Mouse (Mus musculus) heart, adult 2 months (tissue): ENCODE measurements at regions not wholly inside any gene's neighbourhood (a gene's known extent, or its start where the extent isn't known, plus 50 kb on each side); places are given as distances from the start of the nearest gene placed in this dataset.
"Not testable (repeated sequence)": the region's sequence is repeated elsewhere in the genome, so short reads cannot be mapped to it uniquely, and the experiment has no call there.

ENCODE experiments used
- DNase-seq, 2 experiments: peaks; one replicate each; pipeline ENCODE4 v3.0.0; 2021
- H3K27ac ChIP-seq: fragments of 200-600 bp; 2 replicates; pipeline ENCODE4 v1.8.1; 2022
- H3K27me3 ChIP-seq: fragments of 200-500 bp; 2 replicates; pipeline ENCODE4 v1.6.1; 2012; ENCODE audit warnings: mild to moderate bottlenecking, low read length, inconsistent platforms, mixed read lengths; ENCODE audit not compliant: control insufficient read depth, insufficient read depth
- H3K36me3 ChIP-seq: fragments of 200-500 bp; 2 replicates; pipeline ENCODE4 v1.6.1; 2012; ENCODE audit warnings: low read length, inconsistent platforms; ENCODE audit not compliant: control insufficient read depth, insufficient read depth
- H3K4me1 ChIP-seq: fragments of 200-500 bp; 2 replicates; pipeline ENCODE4 v1.6.1; 2011; ENCODE audit warnings: low read length; ENCODE audit not compliant: control insufficient read depth, insufficient read depth
- H3K4me3 ChIP-seq: fragments of 200-600 bp; 2 replicates; pipeline ENCODE4 v1.8.1; 2022
- H3K79me2 ChIP-seq: fragments of 200-500 bp; replicated peaks from 2 replicates; pipeline ENCODE4 v1.6.1; 2012; ENCODE audit warnings: mild to moderate bottlenecking, inconsistent platforms, low read length, moderate library complexity, mixed read lengths; ENCODE audit not compliant: control insufficient read depth, insufficient read depth
- H3K9ac ChIP-seq: fragments of 200-500 bp; 2 replicates; pipeline ENCODE4 v1.6.1; 2012; ENCODE audit warnings: low read depth, mild to moderate bottlenecking, control low read depth, inconsistent platforms, low read length, mixed read lengths
- CTCF ChIP-seq: fragments of 200-600 bp; IDR thresholded peaks from 2 replicates; pipeline ENCODE4 v1.8.1; 2022; ENCODE audit warnings: antibody characterized with exemption, mild to moderate bottlenecking, moderate library complexity
- POLR2A ChIP-seq: fragments of 200-500 bp; IDR thresholded peaks from 2 replicates; pipeline ENCODE4 v1.6.1; 2011; ENCODE audit warnings: mild to moderate bottlenecking, low read depth, low read length, control low read depth; ENCODE audit not compliant: insufficient read depth
- WGBS: fragments of 180-500 bp; shearing (Covaris S2); methylation state at CpG from one replicate; pipeline ENCODE4 v1.1.7; 2018; 5-methylcytosine and 5-hydroxymethylcytosine counted together
- intact Hi-C: fragments of 180-260 bp; cut with DNase I; formaldehyde crosslinking; loops from one replicate; pipeline ENCODE4 v1.15.1; 2025

DNA sequence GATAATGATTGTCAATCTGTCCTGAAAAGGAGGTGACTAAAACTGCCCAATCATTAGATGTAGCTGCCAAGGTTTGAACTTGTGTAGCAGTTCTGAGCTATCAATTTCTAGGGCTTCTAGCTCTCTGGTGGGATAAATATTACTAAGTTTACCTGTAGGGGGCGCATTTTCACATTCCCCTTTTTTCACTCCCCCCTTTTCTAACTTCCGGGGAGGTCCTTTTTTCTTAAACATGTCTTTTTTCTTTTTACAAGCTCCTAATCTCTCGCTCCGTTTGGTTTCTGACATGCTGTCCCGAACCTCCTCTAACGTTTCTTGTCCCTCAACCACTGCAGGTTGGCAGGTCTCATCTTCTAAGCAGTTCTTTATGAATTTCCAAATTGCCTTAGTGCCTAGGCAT, 2129.0 kb downstream of the Cntnap5b start:
- 75% methylated on average over 6 of the region's 6 CpGs for WGBS

DNA sequence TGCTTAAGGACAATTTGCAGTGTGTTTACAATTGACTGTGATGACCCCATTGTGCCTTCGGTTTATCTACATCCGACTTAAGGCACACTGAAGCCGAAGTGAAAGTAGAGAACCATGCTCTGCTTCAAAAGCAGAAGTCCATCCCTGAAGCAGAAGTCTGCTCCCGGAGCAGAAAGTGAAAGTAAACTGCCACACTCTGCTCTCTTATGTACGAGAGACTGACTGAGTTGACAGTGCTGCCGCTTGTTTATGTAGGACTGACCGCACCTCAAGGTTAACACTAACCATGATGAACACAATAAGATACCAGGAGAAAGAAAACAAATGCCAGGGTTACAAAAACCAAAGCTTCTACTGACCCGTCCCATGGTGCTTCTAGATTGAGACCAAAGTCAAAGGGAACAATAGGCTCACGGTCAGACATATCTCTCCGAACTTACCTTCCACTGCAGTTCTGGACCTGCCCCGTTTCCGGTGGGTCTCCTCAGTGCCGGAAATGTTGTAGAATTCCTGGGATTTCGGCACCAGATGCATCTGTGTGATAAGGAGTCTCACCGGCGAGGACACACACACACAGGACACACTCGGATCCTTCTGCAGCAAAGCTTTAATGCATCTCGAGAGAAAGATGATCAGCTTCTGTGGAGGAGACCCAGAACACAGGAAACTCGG, 2129.7 kb downstream of the Cntnap5b start:
- H3K4me1 ChIP-seq, H3K79me2 ChIP-seq, H3K4me3 ChIP-seq, H3K36me3 ChIP-seq, H3K27ac ChIP-seq, intact Hi-C loops, H3K9ac ChIP-seq, H3K27me3 ChIP-seq: not testable (repeated sequence)
- peak in 1 of 2 experiments; percentile 10 for DNase-seq
- 74% methylated on average over 19 of the region's 19 CpGs for WGBS

More for the DNA sequence above, 2129.0 kb downstream of the Cntnap5b start:
- H3K4me1 ChIP-seq, H3K36me3 ChIP-seq, H3K27me3 ChIP-seq, H3K27ac ChIP-seq, H3K9ac ChIP-seq, H3K79me2 ChIP-seq, intact Hi-C loops, H3K4me3 ChIP-seq, DNase-seq: not testable (repeated sequence)

DNA sequence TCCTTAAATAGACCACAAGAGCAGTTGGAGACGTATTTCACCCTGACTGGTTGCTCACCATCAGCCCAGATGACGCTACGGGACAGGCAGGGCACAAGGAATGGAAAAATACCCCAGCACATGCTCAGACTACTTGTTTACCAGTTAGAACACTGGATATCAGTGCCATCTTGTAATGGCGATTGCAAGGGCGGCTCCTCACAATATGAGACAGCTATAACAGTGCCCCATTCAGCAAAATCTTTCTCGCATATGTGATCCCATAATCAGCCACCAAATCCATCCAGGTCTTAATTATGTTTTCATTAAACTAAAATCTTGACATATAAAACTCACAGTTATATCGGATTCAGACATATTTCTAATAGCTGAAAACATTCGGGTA, 2130.3 kb downstream of the Cntnap5b start:
- H3K4me3 ChIP-seq, H3K27me3 ChIP-seq, H3K36me3 ChIP-seq, H3K79me2 ChIP-seq, intact Hi-C loops, H3K9ac ChIP-seq, H3K4me1 ChIP-seq, H3K27ac ChIP-seq: not testable (repeated sequence)
- 78% methylated on average over 8 of the region's 8 CpGs for WGBS
- DNase-seq: peak in 1 of 2 experiments; percentile 7

DNA sequence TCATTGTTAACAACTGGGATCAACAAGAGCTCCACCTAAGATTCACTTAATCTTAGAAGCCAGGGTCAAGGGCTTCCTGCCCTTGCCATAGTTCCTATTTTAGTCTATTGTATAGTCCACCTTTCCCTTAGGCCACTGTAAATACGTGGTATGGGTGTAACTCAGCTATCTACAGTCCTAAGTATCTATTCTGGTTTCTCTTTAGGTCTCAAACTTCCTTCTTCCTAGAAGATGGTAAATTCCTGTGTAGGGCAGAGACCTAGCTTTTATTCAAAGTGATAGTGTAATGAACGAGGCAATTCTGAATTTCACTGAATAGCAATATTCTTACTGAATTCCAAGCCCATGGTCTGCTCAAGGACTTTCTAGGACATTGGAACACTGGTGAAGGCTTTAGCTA, 2144.4 kb downstream of the Cntnap5b start:
- intact Hi-C loops, H3K27me3 ChIP-seq: not testable (repeated sequence)
- 52% methylated on average over 2 of the region's 2 CpGs for WGBS

DNA sequence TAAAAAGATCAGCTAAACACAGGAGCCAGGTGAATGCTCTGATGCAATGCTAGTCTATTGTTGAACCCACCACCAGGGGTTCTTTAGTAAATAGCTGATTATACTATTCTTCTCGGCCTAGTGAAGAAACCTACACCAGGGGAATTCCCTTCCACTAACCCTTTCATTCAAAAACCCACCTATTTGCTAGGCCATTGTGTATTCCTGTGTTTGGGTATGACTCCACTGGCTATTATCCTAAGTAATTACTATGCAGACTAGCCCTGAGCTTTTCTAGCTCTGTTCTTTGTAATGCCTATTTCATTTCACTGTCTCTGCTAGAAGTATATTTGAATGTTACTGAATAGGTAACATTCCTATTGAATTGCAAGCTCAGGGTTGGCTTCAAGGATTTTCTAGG, 2146.3 kb downstream of the Cntnap5b start:
- Histone ChIP-seq H3K27me3 (no peaks in the 10 kb centered on the region), H3K4me3 (no peak overlapping the region), H3K4me1 (no peaks in the 10 kb centered on the region), H3K79me2 (no peaks in the 10 kb centered on the region), H3K27ac (no peak overlapping the region), H3K36me3 (no peaks in the 10 kb centered on the region), H3K9ac (no peak overlapping the region)
- no peak for TF ChIP-seq CTCF
- intact Hi-C loops: no loop called here
- DNase-seq: no peak
- 33% methylated on average over 1 of the region's 1 CpGs for WGBS

More for the DNA sequence above, 2144.4 kb downstream of the Cntnap5b start:
- not testable (repeated sequence) for H3K4me1 ChIP-seq, DNase-seq, H3K4me3 ChIP-seq, H3K9ac ChIP-seq, H3K36me3 ChIP-seq, H3K27ac ChIP-seq, H3K79me2 ChIP-seq

DNA sequence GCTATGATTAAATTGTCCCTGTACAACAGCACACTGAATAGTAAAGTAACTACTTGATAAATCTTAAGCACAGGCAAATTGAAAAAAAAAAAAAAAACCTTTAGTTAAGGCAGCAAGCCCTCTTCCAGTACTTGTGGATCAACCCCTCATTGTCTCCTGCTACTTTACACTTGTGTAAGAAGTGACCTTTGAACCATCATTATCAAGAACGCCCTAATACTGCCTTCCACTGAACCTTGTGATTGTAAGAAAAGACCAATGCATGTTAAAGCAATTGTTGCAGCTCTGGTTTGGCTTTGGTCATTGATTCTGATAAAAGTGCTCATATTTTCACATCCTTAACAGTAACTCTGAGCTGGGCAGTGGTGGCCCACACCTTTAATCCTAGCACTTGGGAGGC, 2168.5 kb downstream of the Cntnap5b start:
- intact Hi-C loops: no loop called here
- 47% methylated on average over 1 of the region's 1 CpGs for WGBS
- no peak overlapping the region for H3K4me3 ChIP-seq
- H3K4me1 ChIP-seq: no peaks in the 10 kb centered on the region
- no peak for DNase-seq
- no peak for TF ChIP-seq POLR2A
- no peaks in the 10 kb centered on the region for H3K27me3 ChIP-seq
- no peak overlapping the region for H3K27ac ChIP-seq
- no peaks in the 10 kb centered on the region for H3K79me2 ChIP-seq
- H3K36me3 ChIP-seq: no peaks in the 10 kb centered on the region
- no peak overlapping the region for H3K9ac ChIP-seq
